8 mouse cellular contexts compared by ENCODE assay signal in genomic region chr6:145865289-145865885, GRCm38 (mm10). TPM values are rescaled to one million over a fixed set of nuclear protein-coding genes. Genes with fewer than 3 reads are reported as not detected.
DNase-seq lines count a peak whose midpoint lies in the region; ATAC-seq and TF ChIP-seq lines count a peak whose summit lies in the region.

Gene Bhlhe41 (minus strand): TSS chr6:145865558.

- no peaks in the 10 kb centered on the region for H3K36me3 ChIP-seq in forebrain, embryonic 10.5 days (replicated peaks)
- no peaks in the 10 kb centered on the region for H3K36me3 ChIP-seq in heart, embryonic 13.5 days
- H3K36me3 ChIP-seq in liver, embryonic 14.5 days (replicated peaks; ENCODE audit: control insufficient read depth, insufficient read depth, low read depth), result no peaks in the 10 kb centered on the region
- H3K36me3 ChIP-seq in neural tube, embryonic 12.5 days, result no peaks in the 10 kb centered on the region

- H3K9me3 ChIP-seq in forebrain, embryonic 10.5 days, result no peaks in the 10 kb centered on the region
- no peaks in the 10 kb centered on the region for H3K9me3 ChIP-seq in heart, embryonic 13.5 days
- no peaks in the 10 kb centered on the region for H3K9me3 ChIP-seq in liver, embryonic 14.5 days (ENCODE audit: control insufficient read depth, low read length)
- no peaks in the 10 kb centered on the region for H3K9me3 ChIP-seq in neural tube, embryonic 12.5 days

- H3K4me3 ChIP-seq in forebrain, embryonic 10.5 days, result peak within 1 kb of the TSS; percentile 68
- H3K4me3 ChIP-seq in heart, embryonic 13.5 days, result peak within 1 kb of the TSS; percentile 76
- H3K4me3 ChIP-seq in liver, embryonic 14.5 days (ENCODE audit: insufficient read depth in 1 of 2, low read depth in 2 of 2, low read length in 2 of 2), result peak within 1 kb of the TSS; percentile 29 to 46
- peak within 1 kb of the TSS; percentile 51 for H3K4me3 ChIP-seq in neural tube, embryonic 12.5 days

- H3K27me3 ChIP-seq in forebrain, embryonic 10.5 days (ENCODE audit: poor library complexity, severe bottlenecking), result peaks cover 91% of the 10 kb centered on the region
- peaks cover 42% of the 10 kb centered on the region for H3K27me3 ChIP-seq in heart, embryonic 13.5 days (replicated peaks)
- H3K27me3 ChIP-seq in liver, embryonic 14.5 days (ENCODE audit: control insufficient read depth, insufficient read depth, low read length), result peaks cover 59% of the 10 kb centered on the region
- H3K27me3 ChIP-seq in neural tube, embryonic 12.5 days (replicated peaks), result peaks cover 65% of the 10 kb centered on the region

- H3K27ac ChIP-seq in forebrain, embryonic 10.5 days, result peak within 1 kb of the TSS; percentile 80
- H3K27ac ChIP-seq in heart, embryonic 13.5 days (replicated peaks), result peak within 1 kb of the TSS; percentile 91
- no peak within 1 kb of the TSS for H3K27ac ChIP-seq in liver, embryonic 14.5 days
- H3K27ac ChIP-seq in neural tube, embryonic 12.5 days, result no peak within 1 kb of the TSS

- under 1% methylated on average over 56 of the region's 57 CpGs for WGBS in forebrain, embryonic 10.5 days
- under 1% methylated on average over 52 of the region's 57 CpGs for WGBS in heart, embryonic 13.5 days
- 1% methylated on average over 54 of the region's 57 CpGs for WGBS in liver, embryonic 14.5 days (ENCODE audit: insufficient replicate concordance)
- 1% methylated on average over 57 of the region's 57 CpGs for WGBS in neural tube, embryonic 12.5 days

- peak within 1 kb of the TSS; percentile 89 for H3K9ac ChIP-seq in heart, embryonic 13.5 days
- H3K9ac ChIP-seq in liver, embryonic 14.5 days (replicated peaks), result no peak within 1 kb of the TSS
- peak within 1 kb of the TSS; percentile 59 for H3K9ac ChIP-seq in neural tube, embryonic 12.5 days

- TF ChIP-seq EP300 in liver, embryonic 14.5 days (IDR thresholded peaks at IDR 0.05; ENCODE audit: low read depth), result no peak

- H3K4me1 ChIP-seq in forebrain, embryonic 10.5 days, result peaks cover 51% of the 10 kb centered on the region
- H3K4me1 ChIP-seq in heart, embryonic 13.5 days, result peaks cover 50% of the 10 kb centered on the region
- H3K4me1 ChIP-seq in liver, embryonic 14.5 days (replicated peaks; ENCODE audit: control insufficient read depth in 2 of 2, insufficient read depth in 2 of 2, low read length in 1 of 2), result no peaks in the 10 kb centered on the region
- peaks cover 30% of the 10 kb centered on the region for H3K4me1 ChIP-seq in neural tube, embryonic 12.5 days

- DNase-seq in A20 (ENCODE audit: low read depth, low spot score), result peak; percentile 78
- peak; percentile 88 for DNase-seq in adrenal gland, postnatal 25 days
- DNase-seq in forebrain, embryonic 10.5 days (ENCODE audit: extremely low spot score, low spot score), result peak; percentile 73
- peak; percentile 73 for DNase-seq in kidney, postnatal 10 days
- no peak for DNase-seq in liver, embryonic 14.5 days (ENCODE audit: low read depth in 3 of 3, low spot score in 3 of 3)
- DNase-seq in testis, postnatal 10 days (ENCODE audit: low spot score), result peak; percentile 85

- no peak for TF ChIP-seq CTCF in liver, embryonic 14.5 days (IDR thresholded peaks at IDR 0.05; ENCODE audit: low read depth)

- ATAC-seq in heart, embryonic 13.5 days (ENCODE audit: extremely low read depth, insufficient number of reproducible peaks, low FRiP score, low TSS enrichment), result peak; percentile 35; the same call in 1 of the 2 replicates
- 0 out of 2 replicates have a peak, but pooled peaks have one; percentile 19 for ATAC-seq in liver, embryonic 14.5 days (ENCODE audit: insufficient read depth)
- peak; percentile 43 for ATAC-seq in neural tube, embryonic 12.5 days (ENCODE audit: low FRiP score, low read depth)

- peak within 1 kb of the TSS; percentile 95 for H3K4me2 ChIP-seq in heart, embryonic 13.5 days
- peak within 1 kb of the TSS; percentile 47 for H3K4me2 ChIP-seq in liver, embryonic 14.5 days (ENCODE audit: low read depth)
- peak within 1 kb of the TSS; percentile 99 for H3K4me2 ChIP-seq in neural tube, embryonic 12.5 days (replicated peaks)

RNA-seq across cellular contexts. Expression of gene Bhlhe41, which starts in this region (rescaled TPM):
- total RNA-seq in adrenal gland, postnatal 25 days (2021), result 12.3 and 16.2 TPM in 2 replicates
- 1.6 and 2.1 TPM in 2 replicates for polyA plus RNA-seq in forebrain, embryonic 10.5 days (2016; fragmentation: Nextera tagmentation; extraction: Ambion mirVana)
- 4.9 and 6.6 TPM in 2 replicates for polyA plus RNA-seq in heart, embryonic 13.5 days (2015; fragmentation: Nextera tagmentation; extraction: Ambion mirVana)
- 0.01 and 0.07 TPM in 2 replicates for polyA plus RNA-seq in liver, embryonic 14.5 days (2012; rRNA removed)
- 0.13 and 0.18 TPM in 2 replicates for polyA plus RNA-seq in liver, embryonic 14.5 days (2014; fragmentation: Nextera tagmentation; extraction: Ambion mirVana)
- polyA plus RNA-seq in neural tube, embryonic 12.5 days (2016; fragmentation: Nextera tagmentation; extraction: Ambion mirVana), result 1.6 and 2.1 TPM in 2 replicates

Comparison
In these comparisons a context has a peak if more than half of its experiments do, and no peak if none do; other contexts are left out.
1. Peak in ATAC-seq, H3K4me3 ChIP-seq and H3K4me2 ChIP-seq in liver, embryonic 14.5 days; RNA of the gene not detected or under 1 TPM.
2. DNase-seq: peak in A20 (single experiment), adrenal gland, postnatal 25 days (single experiment), forebrain, embryonic 10.5 days (single experiment), kidney, postnatal 10 days (single experiment) and testis, postnatal 10 days (single experiment); none in liver, embryonic 14.5 days (0 of 3).
3. H3K27ac ChIP-seq: peak in forebrain, embryonic 10.5 days (single experiment) and heart, embryonic 13.5 days (single experiment); none in liver, embryonic 14.5 days (single experiment) and neural tube, embryonic 12.5 days (single experiment).
4. H3K4me2 ChIP-seq: peak in every context shown above with its lines; median percentile 99 in neural tube, embryonic 12.5 days; 95 in heart, embryonic 13.5 days; 47 in liver, embryonic 14.5 days.
5. Peak in every context shown above with its lines, with median percentiles within 50 percentile points of each other: H3K4me3 ChIP-seq and ATAC-seq.